Mouse (Mus musculus): Measurements from ENCODE around the gene Eif3b. TPM values are rescaled to one million over a fixed set of nuclear protein-coding genes. Genes with fewer than 3 reads are reported as not detected.
A peak's percentile ranks its signal among the peaks of the same experiment; 100 is the strongest.

Eif3b gene
- 10 to 100 TPM; 76.1 to 76.8 TPM for total RNA-seq (2021)
- long read RNA-seq, experiment 1, transcript Eif3b-201 (19 exons, 2,945 nt), result major isoform, 57 of 105 reads
- long read RNA-seq, experiment 1, partial matches to known transcripts, result 45 of 105 reads
- long read RNA-seq, experiment 1, other reads (novel, unspliced or antisense), result 3 of 105 reads
- long read RNA-seq, experiment 2, transcript Eif3b-201 (19 exons, 2,945 nt), result major isoform, 93 of 145 reads
- long read RNA-seq, experiment 2, partial matches to known transcripts, result 44 of 145 reads
- long read RNA-seq, experiment 2, other reads (novel, unspliced or antisense), result 8 of 145 reads

DNA sequence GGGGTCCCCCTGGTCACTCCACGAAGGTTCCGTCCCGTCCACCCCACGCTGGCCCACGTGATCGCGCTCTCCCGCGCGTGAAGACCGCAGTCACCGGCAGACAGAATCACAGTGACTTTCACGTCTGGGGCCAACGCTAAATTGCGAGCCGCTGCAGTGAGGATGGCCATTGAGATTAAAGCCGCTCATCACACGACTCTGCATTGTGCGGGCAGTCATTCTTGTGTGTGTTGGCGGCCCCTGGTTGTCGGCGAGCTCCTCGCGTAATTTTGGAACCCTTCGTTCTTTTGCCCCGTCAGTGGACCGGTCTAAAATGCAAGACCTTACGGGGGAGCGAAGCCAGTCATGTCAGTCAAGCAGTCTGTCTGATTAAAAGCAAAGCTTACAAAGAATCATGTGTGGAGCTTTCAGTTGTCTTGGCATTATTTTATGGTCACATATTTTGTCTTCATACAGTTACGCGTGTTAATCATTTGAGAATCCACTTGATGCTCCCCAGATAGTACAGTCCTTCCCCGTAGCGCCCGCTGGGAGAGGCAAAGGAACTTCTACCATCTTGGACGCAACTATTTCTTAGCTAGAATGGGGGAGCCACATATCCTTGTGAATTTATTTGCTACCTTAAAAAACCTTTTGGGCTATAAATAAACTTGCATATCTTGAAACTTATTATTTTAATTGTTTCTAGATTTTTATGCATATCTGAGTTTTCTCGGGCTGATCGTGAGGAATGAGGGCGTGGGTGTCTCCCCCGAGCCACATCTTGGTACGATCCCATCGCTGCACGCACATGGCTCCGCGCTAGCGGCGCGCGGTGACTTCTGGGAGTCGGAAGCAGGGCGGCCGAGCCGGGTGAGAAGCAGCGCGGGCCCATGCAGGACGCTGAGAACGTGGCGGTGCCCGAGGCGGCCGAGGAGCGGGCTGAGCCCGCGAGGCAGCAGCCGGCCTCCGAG, at the start of gene Eif3b:
Eif3b (plus strand) TSS at position 840 of the 953 bp plus-strand sequence.
- peak; percentile 79 to 83 for DNase-seq
- intact Hi-C loops (cut with DNase I), result loop anchor here (5.0 to 10.0 kb wide), 2 partner anchors 89 to 584 kb away; partner anchors contain the start of gene Chst12

GRCm38 (mm10) chr5:140369466-140369865, 49.7 kb upstream of the Eif3b start:
- no peak for DNase-seq
- intact Hi-C loops (cut with DNase I), result no loop called here

GRCm38 (mm10) chr5:140370446-140371254, 48.5 kb upstream of the Eif3b start:
- DNase-seq, result no peak
- intact Hi-C loops (cut with DNase I), result no loop called here

- DNase-seq, result no peak
- intact Hi-C loops (cut with DNase I), result no loop called here
Observed at GRCm38 (mm10) chr5:140371671-140372070, 47.5 kb upstream of the Eif3b start.

GRCm38 (mm10) chr5:140373711-140374110, 45.4 kb upstream of the Eif3b start:
- no peak for DNase-seq
- intact Hi-C loops (cut with DNase I), result no loop called here

DNA sequence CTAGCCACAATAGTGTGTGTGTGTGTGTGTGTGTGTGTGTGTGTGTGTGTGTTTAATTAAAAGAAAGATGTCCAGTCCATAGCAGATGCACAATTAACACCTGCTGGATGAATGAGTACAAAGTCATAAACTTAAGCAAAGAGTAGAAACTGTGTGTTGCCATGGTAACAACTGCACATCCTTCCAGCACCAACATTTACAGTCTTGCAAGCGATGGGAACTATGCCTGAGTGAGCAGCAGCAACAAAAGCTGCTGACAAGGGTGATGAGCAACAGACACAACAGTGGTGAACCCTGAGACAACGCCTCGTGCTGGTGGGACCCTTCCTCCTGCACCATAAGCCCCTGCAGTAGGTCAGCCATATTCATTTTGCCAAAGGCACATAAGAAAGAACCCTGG, 44.9 kb upstream of the Eif3b start:
- DNase-seq, result no peak
- intact Hi-C loops (cut with DNase I), result no loop called here

DNA sequence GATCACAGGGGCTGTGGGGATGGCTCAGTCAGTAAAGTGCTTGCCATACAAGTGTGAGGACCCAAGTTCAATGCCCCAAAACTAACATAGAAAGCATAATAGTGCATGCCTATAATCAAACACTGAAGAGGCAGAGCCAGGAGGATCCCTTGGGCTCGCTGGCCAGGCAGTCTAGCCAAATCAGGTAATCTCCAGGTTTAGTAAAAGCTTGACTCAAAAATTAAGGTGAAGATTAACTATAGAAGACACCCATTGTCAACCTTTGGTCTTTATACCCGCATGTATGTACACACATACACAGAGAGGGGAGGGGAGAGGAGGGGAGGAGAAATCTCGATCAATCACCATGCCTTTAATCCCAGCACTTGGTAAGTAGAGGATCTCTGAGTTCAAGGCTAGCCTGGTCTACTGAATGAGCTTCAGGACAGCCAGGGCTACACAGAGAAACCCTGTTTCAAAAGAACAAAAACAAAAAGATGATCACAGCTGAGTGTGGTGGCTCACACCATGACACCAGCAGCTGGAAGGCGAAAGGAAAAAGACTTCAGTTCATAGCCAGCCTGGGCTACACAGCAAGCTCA, 43.8 kb upstream of the Eif3b start:
- intact Hi-C loops (cut with DNase I), result no loop called here
- no peak for DNase-seq

DNA sequence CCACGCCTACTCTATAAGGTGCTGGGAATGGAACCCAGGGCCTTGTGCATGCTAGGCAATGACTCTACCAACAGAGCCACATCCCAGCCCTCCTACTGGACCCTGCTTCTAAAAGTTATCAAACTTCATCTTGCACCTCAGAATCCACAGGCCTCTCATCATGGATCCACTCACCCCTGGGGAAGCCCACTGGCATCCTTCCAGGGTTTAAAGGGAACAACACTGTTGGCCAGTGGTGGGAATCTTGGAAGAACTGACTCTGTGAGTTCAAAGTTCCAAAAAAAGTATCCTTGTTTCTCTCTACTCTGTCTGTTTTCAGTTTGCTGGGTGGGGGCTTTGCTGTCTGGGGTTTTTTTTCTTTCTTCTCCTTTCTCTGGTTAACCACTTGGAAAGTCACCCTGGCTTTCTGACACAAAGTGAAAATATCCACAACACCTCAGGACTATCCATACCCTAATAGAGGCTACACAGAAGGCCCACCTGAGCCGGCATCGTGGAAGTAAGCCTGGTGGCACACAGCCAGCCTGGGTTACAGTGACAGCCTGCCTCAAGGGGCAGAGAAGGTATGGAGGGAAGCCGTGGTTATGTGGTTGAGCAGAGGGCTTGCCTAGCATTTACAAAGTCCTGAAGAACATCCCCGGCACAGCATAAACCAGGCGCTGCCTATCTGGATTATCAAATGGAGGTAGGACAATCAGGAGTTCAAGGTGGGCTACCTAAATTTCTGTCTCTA, 40.8 kb upstream of the Eif3b start:
- intact Hi-C loops (cut with DNase I), result no loop called here
- no peak for DNase-seq

DNA sequence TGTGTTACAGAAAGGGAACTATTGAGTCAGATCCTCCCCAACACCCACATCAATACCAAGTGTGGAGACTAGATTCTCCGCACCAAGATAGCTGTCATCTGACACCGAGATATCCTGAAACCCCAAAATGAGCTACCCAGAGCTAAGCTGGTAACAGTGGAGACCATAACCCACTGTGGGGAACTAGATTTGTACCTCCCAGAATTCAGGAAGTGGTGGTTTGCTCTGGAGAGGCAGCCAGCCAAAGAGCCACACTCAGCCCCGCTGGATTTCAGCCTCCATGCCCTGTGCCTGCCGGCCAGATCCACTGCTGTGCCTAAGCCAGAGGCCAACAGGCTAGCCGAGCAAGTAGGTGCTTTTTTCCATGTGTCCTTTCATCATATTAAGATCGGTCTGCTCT, 39.8 kb upstream of the Eif3b start:
- no peak for DNase-seq
- intact Hi-C loops (cut with DNase I), result no loop called here

GRCm38 (mm10) chr5:140381156-140381555, 38.0 kb upstream of the Eif3b start:
- intact Hi-C loops (cut with DNase I), result no loop called here
- DNase-seq, result no peak

DNA sequence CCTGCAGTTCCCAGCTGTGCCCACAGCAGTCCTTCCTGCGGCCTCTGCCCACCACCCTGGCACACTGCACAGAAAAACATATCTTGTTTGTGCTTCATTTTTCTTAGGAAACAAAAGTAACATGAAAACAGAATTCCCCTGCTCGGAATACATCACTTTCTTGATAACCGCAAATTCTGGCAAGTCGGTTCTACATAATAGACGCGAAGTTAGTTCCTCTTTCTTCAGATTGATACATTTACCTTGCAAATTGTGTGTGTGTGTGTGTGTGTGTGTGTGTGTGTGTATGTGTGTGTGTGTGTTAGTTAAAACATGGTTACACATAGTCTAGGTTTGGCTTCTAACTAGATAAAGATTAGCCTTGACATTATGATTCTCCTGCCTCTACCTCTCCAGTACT, 36.4 kb upstream of the Eif3b start:
- DNase-seq, result no peak
- intact Hi-C loops (cut with DNase I), result no loop called here

DNA sequence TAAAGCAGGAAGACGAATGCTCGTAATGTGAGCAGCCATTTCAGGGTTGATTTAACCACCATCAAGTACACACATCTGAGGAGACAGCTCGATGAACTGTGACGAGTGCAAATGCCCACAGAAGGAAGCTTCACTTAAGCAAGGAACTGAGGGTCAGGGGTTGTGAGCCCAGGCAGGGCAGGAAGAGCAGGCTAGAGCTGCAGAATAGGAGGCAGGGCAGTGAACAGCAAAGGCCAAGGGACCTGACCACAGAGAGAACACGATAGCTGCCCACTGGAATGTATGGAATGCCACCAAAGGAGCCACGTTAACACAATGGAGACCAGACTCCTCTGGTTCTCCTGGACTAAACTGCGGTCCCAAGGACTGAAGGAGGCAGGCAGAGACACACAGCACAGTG, 35.6 kb upstream of the Eif3b start:
- intact Hi-C loops (cut with DNase I), result no loop called here

GRCm38 (mm10) chr5:140384462-140384861, 34.7 kb upstream of the Eif3b start:
- intact Hi-C loops (cut with DNase I), result no loop called here
- DNase-seq, result no peak

More for the DNA sequence above, 35.6 kb upstream of the Eif3b start:
- DNase-seq, result no peak

DNA sequence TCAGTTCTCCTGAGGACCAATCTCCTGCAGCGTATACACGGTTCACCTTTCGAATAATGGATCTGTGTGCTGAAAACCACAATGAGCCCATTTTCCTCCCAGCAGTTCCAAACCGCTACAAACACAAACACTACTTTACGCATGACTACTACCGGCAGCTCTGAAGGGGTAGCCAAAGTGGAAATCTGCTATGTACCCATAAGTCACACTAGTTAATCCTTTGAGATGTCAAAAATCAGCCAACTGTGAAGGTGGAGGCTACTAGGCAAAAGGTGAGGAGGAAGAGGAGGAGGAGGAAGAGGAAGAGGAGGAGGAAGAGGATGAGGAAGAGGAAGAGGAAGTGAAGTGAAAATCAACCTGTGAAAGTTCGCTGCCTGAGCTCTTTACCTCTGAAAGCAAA, 31.9 kb upstream of the Eif3b start:
- intact Hi-C loops (cut with DNase I), result no loop called here
- no peak for DNase-seq

- intact Hi-C loops (cut with DNase I), result no loop called here
- no peak for DNase-seq
Observed at GRCm38 (mm10) chr5:140387816-140388510, 31.2 kb upstream of the Eif3b start.

DNA sequence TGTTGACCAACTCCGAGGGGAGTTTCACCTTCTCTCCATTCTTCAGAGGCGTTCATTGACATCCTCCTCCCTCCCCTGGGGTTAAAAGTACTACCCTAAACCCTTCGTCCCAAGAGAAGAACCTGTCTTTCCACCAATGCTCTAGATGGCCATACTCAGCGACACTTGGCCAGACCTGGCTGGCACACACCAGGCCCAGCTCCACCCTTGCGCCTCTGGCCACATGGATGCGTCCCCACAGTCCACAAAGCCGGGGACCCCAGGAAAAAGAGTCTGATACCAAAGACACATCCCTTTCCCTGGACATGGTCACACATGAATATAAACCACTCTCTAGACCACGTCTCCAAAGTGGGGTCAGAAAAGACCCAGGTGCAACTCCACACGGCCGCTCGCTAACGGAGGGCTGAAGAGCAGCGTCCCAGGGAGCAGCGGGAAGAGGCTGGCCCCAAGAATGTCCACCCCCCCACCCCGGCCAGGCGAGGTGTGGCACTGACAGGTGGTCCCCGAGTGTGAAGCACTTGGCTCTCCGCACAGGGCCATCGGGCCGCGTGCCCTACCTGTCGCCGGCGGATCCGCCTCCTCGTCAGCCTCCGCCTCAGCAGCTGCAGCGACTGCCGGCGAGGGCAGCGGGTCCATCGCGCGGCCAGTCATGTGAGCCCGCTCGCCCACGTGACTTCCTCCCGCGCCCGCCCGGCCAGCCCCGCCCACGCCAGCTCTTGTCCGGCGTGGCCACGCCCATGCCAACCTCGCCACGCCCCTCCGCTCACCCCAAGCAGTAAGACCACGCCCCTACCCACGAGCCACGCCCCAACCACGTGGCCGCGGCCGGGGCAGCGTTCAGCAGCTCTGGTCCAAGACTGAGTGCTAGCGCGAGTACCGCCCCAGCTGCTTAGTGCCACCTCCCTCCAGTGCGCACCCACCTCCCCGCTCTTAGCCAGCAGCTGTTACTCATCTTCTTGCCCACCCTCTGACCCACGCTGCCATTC, 30.2 kb upstream of the Eif3b start, which contains the start of gene Snx8:
Snx8 (minus strand) TSS at position 675 of the 989 bp plus-strand sequence.
- intact Hi-C loops (cut with DNase I), result no loop called here

DNA sequence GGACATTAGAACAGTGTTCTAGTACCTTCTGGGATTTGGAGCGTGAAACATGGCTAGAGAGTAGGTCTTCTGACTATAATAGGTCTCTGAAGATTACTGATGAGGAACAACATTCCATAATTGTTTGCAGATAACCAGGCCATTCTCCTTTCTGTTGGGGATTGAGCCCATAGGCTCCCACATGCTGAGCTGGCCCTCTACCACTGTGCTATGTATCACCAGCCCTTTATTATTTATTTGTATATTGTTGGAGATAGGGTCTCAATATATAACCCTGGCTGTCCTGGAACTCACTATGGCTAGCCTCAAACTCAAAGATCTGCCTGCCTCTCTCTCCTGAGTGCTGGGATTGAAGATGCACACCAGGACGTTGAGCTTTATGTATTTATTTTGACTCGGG, 29.5 kb upstream of the Eif3b start:
- DNase-seq, result no peak
- intact Hi-C loops (cut with DNase I), result no loop called here

More for the DNA sequence above, 30.2 kb upstream of the Eif3b start, which contains the start of gene Snx8:
- peak; percentile 94 to 96 for DNase-seq

DNA sequence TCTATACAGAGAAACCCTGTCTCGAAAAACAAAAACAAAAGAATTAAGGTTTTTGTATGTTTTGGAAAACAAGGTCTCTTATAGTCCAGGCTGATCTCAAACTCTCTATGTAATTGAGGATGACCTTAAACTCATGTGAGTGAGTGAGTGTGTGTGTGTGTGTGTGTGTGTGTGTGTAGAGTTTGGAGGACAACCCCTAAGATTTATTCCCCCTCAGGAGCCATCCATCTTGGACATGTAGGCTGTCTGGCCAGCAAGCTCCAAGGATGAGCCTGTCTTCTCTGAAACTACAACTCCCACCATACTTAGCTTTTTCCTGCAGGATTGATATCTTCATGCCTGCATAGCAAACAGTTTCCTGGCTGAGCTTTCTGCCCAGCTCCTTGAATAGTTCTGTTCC, 27.7 kb upstream of the Eif3b start:
- DNase-seq, result no peak
- intact Hi-C loops (cut with DNase I), result no loop called here
